Mouse (Mus musculus) stomach, postnatal 0 days (tissue): ENCODE measurements at regions not wholly inside any gene's neighbourhood (a gene's known extent, or its start where the extent isn't known, plus 50 kb on each side); places are given as distances from the start of the nearest gene placed in this dataset.

Source experiments
- CTCF ChIP-seq: IDR thresholded peaks from 2 replicates; pipeline ENCODE4 v1.5.1; 2016; ENCODE audit warnings: antibody characterized with exemption, low read depth, mild to moderate bottlenecking, moderate library complexity
- EP300 ChIP-seq: optimal IDR thresholded peaks from 2 replicates; pipeline ENCODE3; 2016; ENCODE audit warnings: antibody characterized with exemption

DNA sequence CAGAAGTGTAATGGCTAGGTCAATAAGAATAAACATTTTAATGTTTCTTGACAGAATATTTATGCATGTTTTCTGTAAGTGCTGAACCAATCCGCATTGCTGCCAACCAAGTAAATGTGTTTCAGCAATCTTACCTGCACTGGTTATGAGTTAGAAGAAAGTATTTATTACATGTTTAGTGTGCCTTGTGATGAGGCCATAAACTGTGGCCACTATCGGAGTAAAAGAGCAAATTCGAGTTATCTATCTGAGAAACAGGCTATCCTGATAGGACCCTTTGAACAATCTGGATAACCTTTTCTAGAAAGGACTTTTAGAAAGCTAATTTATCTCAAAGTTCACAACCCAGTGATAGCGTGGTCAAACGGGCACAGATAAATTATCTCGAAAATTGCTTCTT, 488.7 kb upstream of the Gcfc2 start:
- TF ChIP-seq CTCF = no peak
- no peak for TF ChIP-seq EP300
